Mouse (Mus musculus): ENCODE results near the gene Zbtb20.

GRCm38 (mm10) chr16:43574006-43574764 is 698.5 kb downstream of the Zbtb20 start:
- peak; percentile 79 for TF ChIP-seq CTCF (IDR thresholded peaks at IDR 0.05; ENCODE audit: low read depth)
- TF ChIP-seq EP300 (IDR thresholded peaks at IDR 0.05; ENCODE audit: low read depth): no peak

Measured in liver, embryonic 14.5 days (tissue).